Mouse (Mus musculus) spleen, postnatal 4 days (tissue): ENCODE data around the gene Tmigd1.
"Not testable (repeated sequence)": the region's sequence is repeated elsewhere in the genome, so short reads cannot be mapped to it uniquely, and the experiment has no call there.

ENCODE experiments used
- DNase-seq, 2 experiments: peaks; one replicate each; pipeline ENCODE4 v3.0.0; 2022; ENCODE audit warnings: low spot score in 2 of 2

Gene Tmigd1

GRCm38 (mm10) chr11:76898751-76899150 is 3.2 kb upstream of the Tmigd1 start:
- no peak for DNase-seq

- no peak for DNase-seq
Measured at GRCm38 (mm10) chr11:76899758-76900738, 1.9 kb upstream of the Tmigd1 start.

- DNase-seq: no peak
Measured at GRCm38 (mm10) chr11:76904340-76904739, 2.4 kb downstream of the Tmigd1 start.

- DNase-seq: no peak
Measured at GRCm38 (mm10) chr11:76908651-76909050, 6.7 kb downstream of the Tmigd1 start.

GRCm38 (mm10) chr11:76911325-76912054 is 9.5 kb downstream of the Tmigd1 start:
- DNase-seq: no peak

- DNase-seq: no peak
Measured at GRCm38 (mm10) chr11:76912055-76912395, 10.1 kb downstream of the Tmigd1 start.

GRCm38 (mm10) chr11:76914366-76914765 is 12.4 kb downstream of the Tmigd1 start:
- no peak for DNase-seq

- no peak for DNase-seq
Measured at GRCm38 (mm10) chr11:76916539-76917229, 14.7 kb downstream of the Tmigd1 start.

GRCm38 (mm10) chr11:76917230-76917548 is 15.2 kb downstream of the Tmigd1 start:
- no peak for DNase-seq

GRCm38 (mm10) chr11:76920607-76921006 is 18.6 kb downstream of the Tmigd1 start:
- no peak for DNase-seq

- DNase-seq: no peak
Measured at GRCm38 (mm10) chr11:76924759-76925236, 22.8 kb downstream of the Tmigd1 start, which contains the start of gene Blmh. Gene Blmh (plus strand): TSS chr11:76924809.

GRCm38 (mm10) chr11:76928586-76928985 is 26.6 kb downstream of the Tmigd1 start:
- not testable (repeated sequence) for DNase-seq

- DNase-seq: no peak
Measured at GRCm38 (mm10) chr11:76933209-76933608, 31.2 kb downstream of the Tmigd1 start.

- no peak for DNase-seq
Measured at GRCm38 (mm10) chr11:76936578-76936977, 34.6 kb downstream of the Tmigd1 start.

- DNase-seq: no peak
Measured at GRCm38 (mm10) chr11:76944839-76945238, 42.9 kb downstream of the Tmigd1 start.

- peak; percentile 93 to 97 for DNase-seq
Measured at GRCm38 (mm10) chr11:76945386-76946202, 43.6 kb downstream of the Tmigd1 start.

GRCm38 (mm10) chr11:76946203-76946585 is 44.2 kb downstream of the Tmigd1 start:
- no peak for DNase-seq

GRCm38 (mm10) chr11:76953536-76953935 is 51.6 kb downstream of the Tmigd1 start:
- DNase-seq: no peak

- no peak for DNase-seq
Measured at GRCm38 (mm10) chr11:76965703-76966102, 63.7 kb downstream of the Tmigd1 start.
